ENCODE assay signal across 16 mouse cellular contexts in genomic region chr1:153922571-153923021, GRCm38 (mm10). TPM values are rescaled to one million over a fixed set of nuclear protein-coding genes. Genes with fewer than 3 reads are reported as not detected.
A peak's percentile ranks its signal among the peaks of the same experiment; 100 is the strongest.
DNase-seq lines count a peak whose midpoint lies in the region; ATAC-seq and TF ChIP-seq lines count a peak whose summit lies in the region.
"Had no signal": no experiment of that assay in that cellular context is flagged by ENCODE, and none has a peak within 500 bp of the region (broad histone marks: within the 10 kb centered on the region; RNA-seq: fewer than 3 reads in every experiment).

No protein-coding gene starts in this region.

- no peaks in the 10 kb centered on the region for H3K36me3 ChIP-seq in lung, embryonic 16.5 days (ENCODE audit: control insufficient read depth, insufficient read depth, low read length)
- no peaks in the 10 kb centered on the region for H3K36me3 ChIP-seq in heart, embryonic 14.5 days (ENCODE audit: control insufficient read depth, insufficient read depth, low read length)
- no peaks in the 10 kb centered on the region for H3K36me3 ChIP-seq in liver, postnatal 0 days (replicated peaks; ENCODE audit: insufficient read depth, low read length)

- TF ChIP-seq EP300 in liver, postnatal 0 days (IDR thresholded peaks at IDR 0.05; ENCODE audit: low read depth): no peak

- H3K9me3 ChIP-seq in lung, embryonic 16.5 days (ENCODE audit: control insufficient read depth, low read length): no peaks in the 10 kb centered on the region
- H3K9me3 ChIP-seq in heart, embryonic 14.5 days (ENCODE audit: control insufficient read depth, low read length): no peaks in the 10 kb centered on the region
- no peaks in the 10 kb centered on the region for H3K9me3 ChIP-seq in liver, postnatal 0 days (ENCODE audit: low read length)

- ATAC-seq in lung, embryonic 16.5 days (ENCODE audit: low read depth): peak; percentile 38; the same call in 1 of the 2 replicates
- peak; percentile 75 for ATAC-seq in heart, embryonic 14.5 days (ENCODE audit: insufficient number of reproducible peaks, insufficient read depth, low FRiP score, low read depth)
- ATAC-seq in liver, postnatal 0 days: no peak
- ATAC-seq: CD4-positive, CD25-positive, alpha-beta regulatory T cell, adult 4 months; Patski had no signal

- H3K4me1 ChIP-seq in lung, embryonic 16.5 days (replicated peaks; ENCODE audit: control insufficient read depth, insufficient read depth, low read length): no peaks in the 10 kb centered on the region
- H3K4me1 ChIP-seq in heart, embryonic 14.5 days (ENCODE audit: control insufficient read depth in 2 of 2, insufficient read depth in 2 of 2, low read length in 2 of 2): peaks cover 7 to 15% of the 10 kb centered on the region in 2 experiments
- H3K4me1 ChIP-seq in liver, postnatal 0 days (ENCODE audit: insufficient read depth): peaks cover 3% of the 10 kb centered on the region

- TF ChIP-seq CTCF in liver, postnatal 0 days (IDR thresholded peaks at IDR 0.05; ENCODE audit: low read depth): no peak

- no peaks in the 10 kb centered on the region for H3K27me3 ChIP-seq in lung, embryonic 16.5 days (ENCODE audit: control insufficient read depth, insufficient read depth, low read depth, low read length)
- H3K27me3 ChIP-seq in heart, embryonic 14.5 days (ENCODE audit: control insufficient read depth, insufficient read depth, low read length): no peaks in the 10 kb centered on the region
- no peaks in the 10 kb centered on the region for H3K27me3 ChIP-seq in liver, postnatal 0 days (ENCODE audit: insufficient read depth, low read length)

- H3K4me2 ChIP-seq in lung, embryonic 16.5 days (ENCODE audit: low read depth, low read length): no peak overlapping the region
- peak overlapping the region; percentile 16; the same call in 1 of the 2 replicates for H3K4me2 ChIP-seq in heart, embryonic 14.5 days (ENCODE audit: low read length)
- no peak overlapping the region for H3K4me2 ChIP-seq in liver, postnatal 0 days (ENCODE audit: low read depth, low read length)

- no peak for DNase-seq in lung, postnatal 4 days
- DNase-seq in gastrocnemius, postnatal 10 days: peak; percentile 26
- DNase-seq in spleen, adult 12 weeks (ENCODE audit: low spot score): no peak
- DNase-seq in cerebellum, adult 11-12 months: no peak
- DNase-seq in liver, postnatal 0 days: no peak
- DNase-seq: cerebellum, postnatal 36 days; kidney, postnatal 14 days; spleen, adult 18-20 months had no signal

- no peak overlapping the region for H3K4me3 ChIP-seq in lung, embryonic 16.5 days (ENCODE audit: low read length)
- H3K4me3 ChIP-seq in heart, embryonic 14.5 days (ENCODE audit: control insufficient read depth in 1 of 2, insufficient read depth in 1 of 2, low read depth in 1 of 2, low read length in 2 of 2): no peak overlapping the region
- H3K4me3 ChIP-seq in liver, postnatal 0 days (ENCODE audit: low read depth, low read length): no peak overlapping the region
- H3K4me3 ChIP-seq: erythroblast, embryonic 14.5 days had no signal

- H3K9ac ChIP-seq in lung, embryonic 16.5 days (ENCODE audit: low read length): no peak overlapping the region
- H3K9ac ChIP-seq in heart, embryonic 14.5 days (ENCODE audit: low read length): no peak overlapping the region
- no peak overlapping the region for H3K9ac ChIP-seq in liver, postnatal 0 days (replicated peaks)

- no peak overlapping the region for H3K27ac ChIP-seq in lung, embryonic 16.5 days (ENCODE audit: low read length)
- peak overlapping the region; percentile 82 to 83 for H3K27ac ChIP-seq in heart, embryonic 14.5 days (replicated peaks in 1 of 2; ENCODE audit: control insufficient read depth in 1 of 2, insufficient read depth in 1 of 2, low read depth in 2 of 2, low read length in 2 of 2)
- no peak overlapping the region for H3K27ac ChIP-seq in liver, postnatal 0 days (ENCODE audit: low read depth)

- WGBS in lung, embryonic 16.5 days: 27% methylated on average over 5 of the region's 5 CpGs
- 2% methylated on average over 5 of the region's 5 CpGs for WGBS in heart, embryonic 14.5 days
- WGBS in liver, postnatal 0 days (ENCODE audit: insufficient replicate concordance): 50% methylated on average over 5 of the region's 5 CpGs

RNA-seq across cellular contexts. Expression of gene Teddm2, which starts 22.6 kb away (rescaled TPM):
- polyA plus RNA-seq in lung, embryonic 16.5 days (2015; fragmentation: Nextera tagmentation; extraction: Ambion mirVana): 0.26 and 0.48 TPM in 2 replicates
- under 1 TPM; 0.65 to 0.75 TPM for total RNA-seq in gastrocnemius, postnatal 10 days (2021)
- polyA plus RNA-seq in heart, embryonic 14.5 days (2014; fragmentation: Nextera tagmentation; extraction: Ambion mirVana): 0.35 and 0.49 TPM in 2 replicates
- polyA plus RNA-seq in liver, postnatal 0 days (2015; fragmentation: Nextera tagmentation; extraction: Ambion mirVana): 0.53 and 0.88 TPM in 2 replicates

RNA-seq across cellular contexts. Expression of gene Glul, which starts 22.9 kb away (rescaled TPM):
- polyA plus RNA-seq in lung, embryonic 16.5 days (2015; fragmentation: Nextera tagmentation; extraction: Ambion mirVana): 113 and 120 TPM in 2 replicates
- 100 to 1,000 TPM in 1 of 2 experiments, 10 to 100 TPM in 1; 90.2 to 146 TPM for total RNA-seq in gastrocnemius, postnatal 10 days (2021)
- polyA plus RNA-seq in heart, embryonic 14.5 days (2014; fragmentation: Nextera tagmentation; extraction: Ambion mirVana): 62.5 and 67.0 TPM in 2 replicates
- polyA plus RNA-seq in liver, postnatal 0 days (2015; fragmentation: Nextera tagmentation; extraction: Ambion mirVana): 305 and 310 TPM in 2 replicates

RNA-seq across cellular contexts. Expression of gene Teddm1a, which starts 31.1 kb away (rescaled TPM):
- not detected in 2 replicates for polyA plus RNA-seq in lung, embryonic 16.5 days (2015; fragmentation: Nextera tagmentation; extraction: Ambion mirVana)
- not detected for total RNA-seq in gastrocnemius, postnatal 10 days (2021)
- polyA plus RNA-seq in heart, embryonic 14.5 days (2014; fragmentation: Nextera tagmentation; extraction: Ambion mirVana): not detected in 2 replicates
- polyA plus RNA-seq in liver, postnatal 0 days (2015; fragmentation: Nextera tagmentation; extraction: Ambion mirVana): not detected in 2 replicates
- total RNA-seq: midbrain, postnatal 0 days; neutrophil, adult 5-6 weeks had no signal
- polyA plus RNA-seq: erythroblast, embryonic 14.5 days; midbrain, postnatal 0 days; Patski; testis, adult 2 months had no signal

RNA-seq across cellular contexts. Expression of gene Teddm1b, which starts 48.5 kb away (rescaled TPM):
- polyA plus RNA-seq in lung, embryonic 16.5 days (2015; fragmentation: Nextera tagmentation; extraction: Ambion mirVana): 0.09 TPM in 2 replicates
- total RNA-seq in gastrocnemius, postnatal 10 days (2021): not detected
- polyA plus RNA-seq in heart, embryonic 14.5 days (2014; fragmentation: Nextera tagmentation; extraction: Ambion mirVana): 0.12 TPM in 1 of 2 replicates, not detected in the other
- 0.05 TPM in 2 replicates for polyA plus RNA-seq in liver, postnatal 0 days (2015; fragmentation: Nextera tagmentation; extraction: Ambion mirVana)
- total RNA-seq: midbrain, postnatal 0 days; neutrophil, adult 5-6 weeks had no signal
- polyA plus RNA-seq: erythroblast, embryonic 14.5 days; testis, adult 2 months had no signal

Comparison
In these comparisons a context has a peak if more than half of its experiments do, and no peak if none do; other contexts are left out.
1. H3K27ac ChIP-seq: peak in heart, embryonic 14.5 days (2 of 2); none in lung, embryonic 16.5 days (single experiment) and liver, postnatal 0 days (single experiment).